Mouse (Mus musculus) cerebellum, postnatal 10 days (tissue): ENCODE results near the gene Cavin1.
A peak's percentile ranks its signal among the peaks of the same experiment; 100 is the strongest.
"Not testable (repeated sequence)": the region's sequence is repeated elsewhere in the genome, so short reads cannot be mapped to it uniquely, and the experiment has no call there.

Source experiments
- DNase-seq, 2 experiments: peaks; one replicate each; pipeline ENCODE4 v3.0.0; 2021; ENCODE audit warnings: mixed read lengths in 2 of 2

The Cavin1 gene

DNA sequence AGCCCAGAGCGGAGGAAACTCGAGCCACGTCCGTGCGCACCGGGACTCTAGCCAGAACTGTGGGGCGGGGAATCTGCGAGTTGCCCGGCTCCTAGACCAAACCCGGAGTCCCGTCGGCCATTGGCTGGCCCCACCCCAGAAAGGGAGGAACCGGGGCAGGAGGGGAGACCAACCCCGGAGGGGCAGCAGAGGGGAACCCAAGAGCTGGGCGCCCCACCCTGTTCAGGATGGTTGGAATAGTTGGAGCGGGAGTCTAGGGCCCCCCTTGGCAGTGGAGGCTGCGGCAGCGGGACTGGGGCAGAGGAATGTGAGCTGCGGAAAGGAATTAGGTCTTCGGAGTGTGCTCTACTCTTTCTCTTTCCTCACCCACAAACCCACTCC is at the start of gene Cavin1:
Cavin1 (minus strand) TSS at position 331 of the 381 bp plus-strand sequence.
- peak; percentile 83 to 85 for DNase-seq

DNA sequence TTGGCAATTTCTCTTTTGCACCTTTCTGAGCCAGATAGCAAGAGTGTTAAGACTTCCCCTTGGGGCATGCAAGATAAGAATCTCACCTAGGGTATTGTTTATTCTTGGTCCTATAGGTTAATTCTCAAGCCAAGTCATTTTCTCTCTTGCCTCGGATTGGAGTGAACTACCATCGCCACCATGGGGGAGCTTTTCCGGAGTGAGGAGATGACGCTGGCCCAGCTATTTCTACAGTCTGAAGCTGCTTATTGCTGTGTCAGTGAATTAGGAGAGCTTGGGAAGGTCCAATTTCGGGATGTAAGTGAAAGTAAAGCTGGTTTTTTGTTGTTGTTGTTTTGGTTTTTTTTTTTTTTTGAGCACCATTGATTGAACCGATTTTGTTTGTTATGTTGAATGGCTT is 41.0 kb upstream of the Cavin1 start:
- DNase-seq, result peak in 1 of 2 experiments; percentile 24

DNA sequence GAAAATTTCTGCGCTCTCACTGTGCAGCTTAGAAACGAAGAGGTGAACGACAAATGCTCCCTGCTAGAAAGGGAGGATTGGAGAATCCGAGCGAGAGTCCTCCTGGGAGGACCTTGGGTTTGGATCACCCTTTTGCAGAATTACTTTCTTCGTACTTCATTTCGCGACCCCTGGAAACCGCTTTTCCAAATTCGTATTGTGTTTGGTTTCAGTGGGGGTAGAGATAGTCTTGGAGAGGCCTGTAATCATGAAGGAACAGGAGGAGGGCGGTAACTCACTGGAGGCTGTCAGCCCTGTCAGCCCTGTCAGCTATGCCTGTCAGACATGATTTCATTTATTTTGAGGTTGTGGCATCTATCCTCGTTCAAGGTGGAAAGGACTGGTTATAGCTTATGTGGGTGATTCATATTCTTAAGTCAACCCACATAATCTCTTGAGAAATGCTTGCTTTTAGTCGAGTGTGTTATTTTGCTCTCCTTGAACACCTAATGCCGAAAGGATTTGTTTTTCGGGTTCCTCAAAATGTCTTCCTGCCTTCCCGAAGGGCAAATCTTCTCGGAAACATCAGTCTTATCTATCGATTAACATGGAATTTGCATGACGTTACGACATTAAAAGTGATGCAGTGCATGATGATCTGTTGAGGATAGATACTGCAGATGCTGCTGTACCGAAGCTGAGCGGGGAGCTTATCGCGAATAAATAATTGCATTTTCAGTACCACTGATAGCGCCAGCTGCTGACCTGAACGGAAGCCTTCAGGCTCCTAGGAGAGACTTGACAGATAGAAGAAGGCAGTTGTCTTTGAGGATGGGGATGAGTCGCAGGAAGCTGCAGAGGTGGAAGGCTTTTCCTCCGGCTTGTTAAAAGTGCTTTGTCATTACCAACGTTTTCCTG is 39.4 kb upstream of the Cavin1 start:
- peak; percentile 30 to 44 for DNase-seq

DNA sequence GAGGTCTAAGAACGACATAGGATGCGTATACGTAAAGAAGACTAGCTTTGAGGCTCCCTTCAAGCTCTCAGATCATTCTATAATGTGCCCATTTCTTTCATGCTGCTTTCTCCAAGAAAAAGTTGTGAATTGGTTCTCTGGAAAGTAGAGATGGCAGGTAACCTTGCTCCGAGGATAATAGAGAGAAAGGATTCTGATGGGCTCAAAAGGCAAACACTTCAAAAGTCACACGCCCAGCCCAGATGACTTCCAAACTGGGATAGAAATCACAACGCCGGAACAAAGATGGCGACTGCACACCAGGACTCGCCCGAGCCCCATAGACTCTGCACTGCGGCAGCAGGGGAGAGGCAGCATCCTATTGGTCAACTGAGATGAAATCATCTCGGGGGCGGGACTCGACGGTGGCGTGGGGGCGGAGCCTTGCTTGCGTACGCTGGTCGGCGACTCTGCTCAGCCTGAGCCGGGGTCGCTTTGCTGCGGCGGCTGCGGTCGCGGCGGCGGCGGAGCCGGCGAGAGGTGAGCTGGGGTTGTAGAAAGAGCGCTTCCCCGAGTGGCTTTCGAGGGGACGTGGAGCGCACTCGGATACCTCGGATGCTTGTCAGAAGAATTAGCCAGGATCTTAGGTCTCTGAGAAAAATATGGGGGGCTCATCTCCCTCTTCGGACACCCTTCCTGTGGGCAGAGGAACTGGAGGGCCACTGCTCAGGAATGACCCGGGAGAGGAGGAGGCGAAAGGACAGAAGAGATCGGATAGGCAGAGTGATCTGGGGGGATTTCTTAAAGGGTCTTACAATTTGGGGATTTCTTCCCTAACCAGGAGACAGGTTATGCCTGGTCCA is 38.6 kb upstream of the Cavin1 start, which contains the start of gene Atp6v0a1:
Atp6v0a1 (plus strand) TSS at position 407 of the 842 bp plus-strand sequence.
- peak; percentile 99 for DNase-seq

DNA sequence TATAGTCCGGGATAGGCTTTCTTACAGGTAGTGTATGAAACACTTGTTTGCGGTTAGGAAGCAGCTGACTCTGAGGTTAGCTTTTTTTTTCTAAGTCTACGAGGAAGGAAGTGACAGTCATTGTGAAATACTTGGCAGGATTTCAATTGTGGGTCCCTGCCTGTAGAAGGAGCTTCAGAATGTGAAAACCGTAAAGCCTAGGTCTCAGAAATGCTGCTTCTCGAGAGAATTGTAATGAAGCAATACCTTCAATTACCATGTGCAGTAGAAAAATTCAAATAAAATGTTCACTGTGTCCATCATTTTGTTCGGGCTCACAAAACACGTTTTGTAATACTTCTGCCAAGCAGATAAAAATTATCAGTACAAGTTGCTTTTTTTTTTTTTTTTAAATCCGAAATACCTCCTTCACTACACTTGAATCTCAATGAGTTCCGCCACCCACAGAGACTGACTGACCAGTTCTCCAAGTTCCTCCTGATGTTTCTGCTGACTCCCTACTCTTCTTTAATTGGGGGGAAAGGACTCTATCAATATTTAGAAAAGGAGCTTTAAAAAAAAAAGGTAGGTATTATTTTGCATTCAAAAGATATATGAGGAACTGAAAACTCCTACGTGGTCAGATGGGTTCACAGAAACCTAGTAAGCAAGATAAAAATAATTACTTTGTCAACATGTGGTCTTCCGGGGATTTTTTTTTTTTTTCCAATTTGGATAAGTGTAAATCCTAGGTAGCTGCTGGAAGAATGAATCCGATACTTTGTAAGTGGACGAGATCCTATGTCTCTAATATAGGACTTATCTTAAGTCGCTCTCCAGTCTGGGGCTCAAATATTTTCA is 37.7 kb upstream of the Cavin1 start:
- peak in 1 of 2 experiments; percentile 31 for DNase-seq

DNA sequence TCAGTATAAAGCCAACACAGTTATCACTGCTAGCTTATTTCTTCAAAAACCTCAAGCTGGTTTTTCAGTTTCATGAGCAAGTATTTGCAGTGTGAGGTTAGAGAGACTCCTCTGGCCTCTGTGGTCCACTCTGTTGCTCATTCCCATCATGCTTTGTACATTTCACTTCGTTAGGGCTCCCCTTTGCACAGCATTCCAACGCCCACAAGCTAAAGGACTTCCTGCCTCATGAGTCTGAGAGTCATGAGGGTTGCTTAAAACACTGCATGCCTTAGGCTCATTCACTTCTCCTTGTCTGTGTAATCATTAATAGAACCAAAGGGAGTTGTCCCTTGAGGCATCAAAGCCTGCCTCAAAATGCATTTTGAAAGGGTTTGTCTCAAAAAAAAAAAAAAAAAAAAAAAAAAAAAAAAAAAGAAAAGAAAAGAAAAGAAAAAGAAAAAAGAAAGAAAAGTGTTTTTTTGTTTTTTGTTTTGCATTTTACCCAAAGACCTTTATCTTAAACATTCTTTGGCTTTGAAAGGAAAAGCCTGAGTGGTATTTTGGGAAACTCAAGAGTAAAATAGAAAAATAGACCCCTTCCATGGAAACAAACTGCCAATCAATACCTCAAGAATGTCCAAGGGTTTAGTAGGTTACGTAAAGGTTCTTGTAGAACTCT is 32.5 kb upstream of the Cavin1 start:
- no peak for DNase-seq

DNA sequence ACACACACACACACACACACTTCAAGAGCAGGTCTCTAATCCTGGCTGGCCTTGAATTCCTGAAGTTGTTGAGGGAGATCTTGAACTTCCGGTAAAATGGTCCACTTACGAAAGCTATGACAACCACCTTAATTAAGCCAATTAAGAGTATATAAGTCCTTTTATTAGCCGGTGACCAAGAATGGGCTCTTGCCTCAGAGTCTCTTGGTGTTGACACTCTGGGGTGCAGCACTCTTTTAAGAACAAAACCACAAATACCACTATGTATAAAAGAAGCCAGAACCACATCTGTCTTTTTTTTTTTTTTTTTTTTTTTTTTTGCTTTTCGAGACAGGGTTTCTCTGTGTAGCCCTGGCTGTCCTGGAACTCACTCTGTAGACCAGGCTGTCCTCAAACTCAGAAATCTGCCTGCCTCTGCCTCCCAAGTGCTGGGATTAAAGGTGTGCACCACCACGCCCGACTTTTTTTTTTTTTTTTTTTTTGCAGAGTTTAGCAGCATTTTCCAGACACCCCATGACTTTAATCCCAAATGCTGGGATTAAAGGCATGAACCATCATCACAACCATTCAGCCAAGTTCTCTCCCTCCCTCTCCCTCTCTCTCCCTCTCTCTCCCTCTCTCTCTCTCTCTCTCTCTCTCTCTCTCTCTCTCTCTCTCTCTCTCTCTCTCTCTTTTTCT is 31.3 kb upstream of the Cavin1 start:
- DNase-seq, result not testable (repeated sequence)

DNA sequence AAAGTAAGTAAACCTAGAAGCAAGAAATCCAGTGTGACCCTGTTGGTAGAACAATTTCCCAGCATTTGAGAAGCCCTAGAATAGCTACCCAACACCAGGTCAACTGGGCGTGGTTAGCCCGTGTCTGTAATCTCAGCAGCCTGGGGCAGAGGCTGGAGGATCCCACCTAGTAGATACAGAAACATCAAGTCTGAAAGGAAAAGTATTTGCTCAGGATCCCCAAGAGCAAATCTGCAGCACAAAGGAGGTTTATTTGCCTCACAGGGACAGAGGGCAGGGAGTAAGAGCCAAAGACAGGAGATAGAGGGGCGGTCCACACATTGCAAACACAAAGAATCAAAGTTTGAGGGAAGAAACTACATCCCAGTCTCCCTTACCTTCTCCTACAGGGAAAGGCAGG is 28.6 kb upstream of the Cavin1 start:
- no peak for DNase-seq

DNA sequence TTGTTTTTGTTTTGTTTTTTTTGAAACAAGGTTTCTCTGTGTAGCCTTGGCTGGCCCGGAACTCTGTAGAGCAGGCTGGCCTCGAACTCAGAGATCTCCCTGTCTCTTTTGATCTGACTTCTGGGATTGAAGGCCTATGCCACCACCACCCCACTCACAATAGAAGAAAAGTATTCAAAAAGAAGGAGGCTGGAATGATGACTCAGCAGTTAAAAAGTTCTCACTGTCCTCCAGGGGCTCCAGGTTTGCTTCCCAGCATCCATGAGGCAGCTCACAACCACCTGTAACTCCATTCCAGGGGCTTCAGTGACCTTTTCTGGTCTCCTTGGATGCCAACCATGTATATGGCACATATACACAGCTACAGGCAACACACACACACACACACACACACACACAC is 28.1 kb upstream of the Cavin1 start:
- DNase-seq, result no peak

DNA sequence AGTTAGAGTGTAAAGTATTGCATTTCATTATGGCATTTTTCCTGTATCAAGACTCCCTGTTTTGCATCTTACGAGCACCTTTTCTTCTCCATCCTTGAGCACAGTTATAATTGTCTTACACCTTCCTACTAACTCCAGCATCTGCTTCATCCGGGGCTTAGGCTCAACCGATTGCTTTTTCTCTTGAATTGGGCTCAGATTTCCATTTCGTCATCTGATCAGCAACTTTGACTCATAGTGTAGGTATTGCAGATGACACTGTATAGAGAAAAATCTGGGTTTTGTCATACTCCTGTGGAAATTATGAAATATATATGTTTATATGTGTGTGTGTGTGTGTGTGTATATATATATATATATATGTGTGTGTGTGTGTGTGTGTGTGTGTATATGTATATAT is 25.8 kb upstream of the Cavin1 start:
- no peak for DNase-seq

DNA sequence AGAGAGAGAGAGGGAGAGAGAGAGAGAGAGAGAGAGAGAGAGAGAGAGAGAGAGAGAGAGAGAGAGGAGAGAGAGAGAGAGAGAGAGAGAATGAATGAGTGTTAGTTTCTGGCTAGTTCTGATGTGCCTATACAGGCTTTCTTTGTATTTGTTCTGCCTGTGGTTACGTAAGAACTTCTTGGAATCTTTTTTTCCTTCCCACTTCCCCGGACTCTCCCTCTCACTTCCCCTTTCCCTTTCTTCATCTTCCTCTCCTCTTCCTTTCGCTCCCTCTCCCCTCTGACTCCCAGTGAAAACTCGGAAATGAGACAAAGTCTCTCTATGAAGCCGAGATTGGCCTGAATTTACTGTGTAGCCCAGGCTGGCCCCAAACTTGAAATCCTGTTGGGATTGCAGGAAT is 24.0 kb upstream of the Cavin1 start:
- DNase-seq, result no peak

DNA sequence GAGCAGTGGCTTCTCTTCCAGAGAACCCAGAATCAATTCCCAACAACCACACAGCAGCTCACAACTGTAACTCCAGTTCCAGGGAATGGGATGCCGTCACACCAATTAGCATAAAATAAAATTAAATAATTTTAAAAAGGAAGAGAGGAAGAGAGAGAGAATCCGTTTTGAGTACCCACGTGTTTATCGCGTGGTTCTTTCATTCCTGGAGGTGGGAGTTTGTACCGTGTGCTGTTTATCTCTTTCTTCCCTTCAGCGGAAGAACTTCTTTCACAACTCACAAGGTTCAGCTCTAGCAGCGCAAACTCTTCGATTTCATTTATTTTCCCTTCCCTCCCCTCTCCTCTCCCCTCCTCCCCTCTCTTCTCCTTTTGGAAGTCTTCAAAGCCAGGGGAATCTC is 23.5 kb upstream of the Cavin1 start:
- no peak for DNase-seq

DNA sequence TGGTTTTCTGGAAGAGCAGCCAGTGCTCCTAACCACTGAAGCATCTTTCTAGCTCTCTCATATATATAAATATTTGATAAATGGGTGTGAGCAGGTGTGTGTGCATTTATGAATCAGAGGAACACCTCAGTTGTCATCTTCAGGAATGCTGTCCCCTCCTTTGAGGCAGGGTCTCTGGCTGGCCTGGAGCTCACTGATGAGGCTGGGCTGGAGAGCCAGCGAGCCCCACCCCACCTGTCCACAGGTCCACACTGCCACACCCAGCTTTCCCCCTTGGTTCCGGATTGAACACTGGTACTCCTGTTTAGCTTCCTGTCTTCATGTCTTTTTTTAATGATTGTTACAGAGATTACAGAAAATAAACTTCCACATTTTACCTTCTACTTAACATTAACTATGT is 22.8 kb upstream of the Cavin1 start:
- DNase-seq, result no peak

DNA sequence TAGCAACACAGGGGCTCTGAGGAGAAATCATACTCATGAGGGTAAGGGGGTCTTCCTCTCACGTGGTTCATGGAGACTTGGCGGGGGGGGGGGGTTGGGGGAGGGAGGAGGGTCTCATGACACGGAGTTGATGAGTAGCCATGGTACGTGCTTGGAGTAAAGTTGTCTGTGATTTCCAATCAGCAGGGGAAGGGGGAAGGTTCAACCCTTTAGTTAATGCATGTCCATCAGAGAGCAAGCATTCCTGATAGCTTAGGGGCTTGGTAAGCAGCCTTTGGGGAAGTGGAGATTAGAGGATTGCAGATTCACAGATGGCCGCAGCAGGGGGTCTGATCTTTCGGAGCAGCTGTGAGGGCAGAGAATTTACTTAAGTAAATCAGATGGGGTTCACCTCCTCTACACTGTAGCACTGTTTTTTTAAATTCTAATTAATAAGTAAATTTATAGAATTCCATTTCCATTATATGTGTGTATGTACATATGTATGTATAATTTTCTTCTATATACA is 20.4 kb upstream of the Cavin1 start:
- DNase-seq, result peak; percentile 72 to 78

DNA sequence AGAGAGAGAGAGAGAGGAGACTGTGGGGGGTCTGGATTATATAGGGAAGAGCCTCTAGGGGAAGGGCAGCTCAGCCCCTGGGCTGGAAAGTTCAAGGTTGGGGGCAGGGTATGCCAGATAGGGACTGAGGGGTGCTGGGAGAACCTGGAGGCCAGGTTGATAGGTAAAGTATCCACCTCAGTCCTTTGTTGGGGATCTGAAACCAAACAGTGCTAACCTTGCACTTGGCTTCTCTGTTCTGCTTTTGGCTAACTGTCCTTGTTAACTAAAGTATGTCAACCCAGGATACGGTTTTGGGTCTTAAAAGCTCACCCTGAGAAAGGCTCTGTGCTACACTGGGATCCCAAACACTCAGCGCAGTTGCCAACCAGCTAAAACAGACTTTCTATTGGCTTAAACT is 19.0 kb upstream of the Cavin1 start:
- DNase-seq, result no peak

DNA sequence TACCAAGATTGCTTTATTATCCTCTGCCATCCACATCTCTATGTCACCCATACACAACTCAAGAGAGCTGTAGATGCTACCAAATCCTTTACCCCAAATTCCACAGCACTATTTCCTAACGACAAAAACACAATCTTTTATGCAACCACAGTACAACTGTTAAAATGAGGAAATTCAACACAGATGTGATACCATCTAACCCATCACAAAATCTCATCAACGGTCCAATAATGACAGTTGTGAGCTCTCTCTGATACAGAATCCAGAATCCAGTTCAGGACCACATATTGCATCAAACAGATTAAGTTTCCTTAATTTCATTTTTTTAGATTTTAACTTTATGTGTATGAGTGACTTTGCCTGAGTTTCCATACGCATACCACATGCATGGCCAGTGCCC is 18.0 kb upstream of the Cavin1 start:
- no peak for DNase-seq

DNA sequence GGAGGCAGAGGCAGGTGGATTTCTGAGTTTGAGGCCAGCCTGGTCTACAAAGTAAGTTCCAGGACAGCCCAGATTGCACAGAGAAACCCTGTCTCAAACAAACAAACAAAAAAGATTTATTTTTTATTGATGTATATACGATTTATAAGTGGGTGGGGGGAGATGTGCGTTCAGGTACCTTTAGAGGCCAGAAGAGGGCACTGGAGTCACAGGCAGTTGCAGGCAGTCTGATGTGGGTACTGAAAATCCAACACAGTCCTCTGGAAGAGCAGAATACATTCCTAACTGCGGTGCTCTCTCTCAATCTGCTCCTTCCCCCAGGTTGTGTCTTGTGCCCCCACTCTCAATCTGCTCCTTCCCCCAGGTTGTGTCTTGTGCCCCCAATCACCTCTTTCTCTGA is 14.9 kb upstream of the Cavin1 start:
- DNase-seq, result no peak

DNA sequence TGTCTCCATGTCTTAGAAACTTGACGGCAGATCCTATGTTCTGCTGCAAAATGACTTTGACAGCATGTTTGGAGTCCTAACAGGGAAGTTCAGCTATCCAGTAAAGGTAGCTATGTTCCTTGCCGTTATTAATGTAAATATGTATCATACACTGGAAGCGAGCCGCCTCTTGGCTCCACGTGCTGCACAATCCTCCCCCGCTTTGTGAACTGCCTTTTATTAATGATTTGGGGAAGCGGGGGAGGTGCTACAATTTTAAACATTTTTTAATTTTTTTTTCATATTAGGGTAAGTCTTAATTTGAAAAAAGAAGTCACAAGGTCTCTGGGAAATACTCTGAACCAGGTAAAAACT is 13.1 kb upstream of the Cavin1 start:
- no peak for DNase-seq

DNA sequence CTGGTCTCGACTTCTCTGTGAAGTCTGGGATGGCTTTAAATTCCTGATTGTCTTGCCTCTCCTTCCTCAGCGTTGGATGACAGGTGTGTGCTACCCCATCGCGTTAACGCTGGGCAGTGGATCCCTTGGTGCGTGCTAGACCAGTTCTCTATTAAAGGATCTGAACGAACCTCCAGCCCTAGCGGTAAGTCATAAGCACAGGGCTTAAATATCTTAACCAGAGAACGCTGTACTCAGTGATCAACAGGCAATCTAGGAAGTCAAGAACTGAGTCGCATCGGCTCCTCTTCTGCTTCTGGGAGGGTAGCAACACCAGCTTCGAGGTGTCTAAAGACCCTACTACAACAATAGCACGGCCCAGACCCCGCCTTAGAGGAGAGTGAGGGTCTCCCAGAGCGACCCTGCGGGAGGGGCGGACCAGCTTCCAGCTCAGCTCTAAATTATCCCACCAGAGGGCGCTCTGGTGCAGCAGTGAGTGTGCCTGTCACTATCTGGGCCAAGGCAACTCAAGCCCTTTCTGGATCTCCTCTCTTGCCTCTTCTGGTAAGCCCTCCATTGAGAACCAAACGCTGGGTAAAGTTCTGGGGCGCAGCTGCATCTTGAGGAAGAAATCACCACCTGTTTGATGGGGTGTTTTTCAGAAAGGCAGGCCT is 12.6 kb upstream of the Cavin1 start:
- peak; percentile 94 to 96 for DNase-seq

DNA sequence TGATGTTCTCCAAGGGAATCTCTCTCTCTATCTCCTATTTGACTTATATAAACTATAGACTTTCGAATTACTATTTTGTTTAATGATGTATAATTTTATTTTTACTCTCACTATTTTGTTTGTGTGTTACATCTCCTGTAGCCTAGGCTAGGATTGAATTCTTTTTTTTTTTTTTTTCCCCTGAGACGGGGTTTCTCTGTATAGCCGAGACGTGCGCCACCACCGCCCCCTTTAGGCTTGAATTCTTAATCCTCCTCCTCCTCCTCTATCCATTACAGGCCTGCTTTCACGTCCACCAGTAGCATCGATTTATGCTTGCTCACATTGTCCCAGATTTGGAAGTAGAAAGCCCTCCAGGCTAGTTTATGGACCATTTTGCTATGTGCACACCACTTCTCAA is 11.4 kb upstream of the Cavin1 start:
- DNase-seq, result no peak

DNA sequence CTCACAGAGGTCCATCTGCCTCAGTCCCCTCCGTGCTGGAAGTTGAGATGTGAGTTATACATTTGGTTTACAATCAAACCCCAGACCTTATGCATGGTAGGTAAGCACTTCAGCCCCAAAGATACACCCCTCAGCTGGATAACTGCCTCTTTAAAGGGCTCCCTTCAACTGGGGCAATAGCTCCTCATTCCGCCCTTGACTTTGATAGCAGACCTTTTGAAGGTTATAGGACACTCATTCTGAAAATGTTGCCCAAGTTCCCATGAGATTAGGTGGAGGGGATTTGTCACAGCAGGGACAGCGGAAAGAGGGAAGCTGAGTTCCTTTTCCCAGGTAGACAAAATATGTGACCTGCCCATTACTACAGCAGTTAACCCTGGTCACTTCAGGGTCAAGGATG is 10.5 kb upstream of the Cavin1 start:
- DNase-seq, result no peak
